Mouse (Mus musculus) C2C12 (cell line): Measurements from ENCODE around the gene Narfl. TPM values are rescaled to one million over a fixed set of nuclear protein-coding genes. Genes with fewer than 3 reads are reported as not detected.
A peak's percentile ranks its signal among the peaks of the same experiment; 100 is the strongest.

Source experiments
- H3K27me3 ChIP-seq: one replicate; pipeline ENCODE4 v1.6.1; 2011; ENCODE audit not compliant: control insufficient read depth, insufficient read depth, insufficient read length
- H3K36me3 ChIP-seq: one replicate; pipeline ENCODE4 v1.6.1; 2011; ENCODE audit not compliant: control insufficient read depth, insufficient read depth
- H3K4me3 ChIP-seq: one replicate; pipeline ENCODE4 v1.5.1; 2011; ENCODE audit warnings: mild to moderate bottlenecking, control low read depth; ENCODE audit not compliant: poor library complexity, insufficient read depth, severe bottlenecking
- H3K79me2 ChIP-seq: one replicate; pipeline ENCODE4 v1.6.1; 2011; ENCODE audit not compliant: control insufficient read depth, insufficient read depth
- H3K79me3 ChIP-seq: one replicate; pipeline ENCODE4 v1.6.1; 2011; ENCODE audit warnings: low read depth, control low read depth
- H3ac ChIP-seq: one replicate; pipeline ENCODE3; 2011; ENCODE audit warnings: low read depth; ENCODE audit not compliant: control insufficient read depth, insufficient read length
- CEBPB ChIP-seq: IDR thresholded peaks from one replicate; pipeline ENCODE4 v1.6.1; 2011; ENCODE audit warnings: low read depth, mild to moderate bottlenecking, control low read depth, moderate library complexity
- CTCF ChIP-seq: IDR thresholded peaks from one replicate; pipeline ENCODE4 v1.5.1; 2011; ENCODE audit not compliant: control insufficient read depth, insufficient read depth, insufficient read length
- FOSL1 ChIP-seq: IDR thresholded peaks from one replicate; pipeline ENCODE4 v1.8.0; 2011; ENCODE audit warnings: mild to moderate bottlenecking, low read length; ENCODE audit not compliant: poor library complexity, insufficient read depth, severe bottlenecking
- MAX ChIP-seq: IDR thresholded peaks from one replicate; pipeline ENCODE4 v1.6.1; 2011; ENCODE audit warnings: mild to moderate bottlenecking, control low read depth
- MYOD1 ChIP-seq: IDR thresholded peaks from one replicate; pipeline ENCODE4 v1.6.1; 2011; ENCODE audit warnings: low read depth; ENCODE audit not compliant: control insufficient read depth, insufficient read length
- MYOG ChIP-seq: IDR thresholded peaks from one replicate; pipeline ENCODE4 v1.6.1; 2011; ENCODE audit not compliant: control insufficient read depth, insufficient read length; ENCODE audit errors: extremely low read depth
- USF1 ChIP-seq: IDR thresholded peaks from one replicate; pipeline ENCODE4 v1.6.1; 2011; ENCODE audit warnings: low read depth, mild to moderate bottlenecking, control low read depth, moderate library complexity
- microRNA-seq: library from miRNA; unstranded; fragments of <30 nt; microRNA quantifications from one replicate; pipeline ENCODE4, GENCODE M21; 2019; ENCODE audit warnings: borderline microRNAs expressed
- polyA plus RNA-seq: library from polyadenylated mRNA; unstranded; fragments of >200 nt; fragmentation: generic; extraction: Trizol; gene quantifications from one replicate; pipeline ENCODE4 v1.2.1, GENCODE M21; 2012; ENCODE audit warnings: missing spikeins

Gene Narfl
- polyA plus RNA-seq, 1 experiment: 19.3 TPM

GRCm38 (mm10) chr17:25830200-25830753 lies 56.7 kb downstream of the Narfl start:
- Histone ChIP-seq H3K79me3 (peaks cover 27% of the 10 kb centered on the region), H3K27me3 (no peaks in the 10 kb centered on the region), H3ac (no peak overlapping the region), H3K4me3 (no peak overlapping the region), H3K36me3 (peaks cover 27% of the 10 kb centered on the region), H3K79me2 (peaks cover 48% of the 10 kb centered on the region)
- TF ChIP-seq MAX (no peak), CEBPB (no peak), MYOD1 (no peak), FOSL1 (no peak), USF1 (no peak), MYOG (no peak), CTCF (no peak)

- Histone ChIP-seq H3K27me3 (no peaks in the 10 kb centered on the region), H3K79me2 (peaks cover 51% of the 10 kb centered on the region), H3ac (no peak overlapping the region), H3K79me3 (peaks cover 27% of the 10 kb centered on the region), H3K36me3 (peaks cover 27% of the 10 kb centered on the region), H3K4me3 (no peak overlapping the region)
- TF ChIP-seq CTCF (no peak), CEBPB (no peak), MAX (no peak), USF1 (no peak), MYOD1 (no peak), FOSL1 (no peak), MYOG (no peak)
Measured at GRCm38 (mm10) chr17:25830806-25831431, 57.3 kb downstream of the Narfl start.

DNA sequence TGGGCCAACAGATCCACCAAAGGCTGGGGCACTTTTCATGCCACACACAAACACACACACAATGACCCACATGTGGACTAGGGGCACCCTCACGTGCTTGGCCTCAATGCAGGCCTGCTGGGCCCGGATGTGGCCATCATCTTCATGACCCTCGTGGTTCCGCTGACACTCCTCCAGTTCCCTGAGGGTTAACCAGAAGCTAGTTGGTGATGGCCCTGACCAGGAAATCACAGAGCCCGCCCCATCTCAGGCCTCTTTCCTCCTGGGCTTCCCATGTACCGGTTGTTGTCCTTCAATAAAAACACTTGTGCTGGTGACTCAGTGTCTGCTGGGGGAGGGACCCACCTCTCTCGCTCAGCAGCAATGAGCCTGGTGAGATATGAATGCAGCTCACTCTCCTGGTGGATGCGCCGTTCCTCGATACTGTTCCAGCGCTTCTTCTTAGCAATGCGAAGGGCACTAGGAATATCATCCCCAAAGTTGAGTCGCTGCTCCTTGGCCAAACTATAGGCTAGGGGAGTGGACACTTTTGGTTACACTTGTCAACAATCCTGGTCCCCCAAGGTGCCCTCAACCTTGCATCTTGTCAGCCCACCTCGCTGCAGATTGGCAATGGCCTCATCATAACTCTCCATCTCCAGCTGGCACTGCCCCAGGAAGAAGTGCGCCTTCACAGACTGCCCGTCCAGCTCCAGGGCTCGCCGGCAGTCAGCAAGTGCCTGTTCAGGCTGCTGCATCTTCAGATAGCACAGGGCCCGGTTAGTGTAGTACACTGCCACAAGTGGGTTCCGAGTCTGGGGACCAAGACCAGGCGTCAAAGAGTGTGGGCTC lies 58.1 kb downstream of the Narfl start:
- Histone ChIP-seq H3ac (peak overlapping the region; percentile 75), H3K36me3 (peaks cover 27% of the 10 kb centered on the region), H3K79me2 (peaks cover 51% of the 10 kb centered on the region), H3K27me3 (no peaks in the 10 kb centered on the region), H3K79me3 (peaks cover 27% of the 10 kb centered on the region), H3K4me3 (peak overlapping the region; percentile 79)
- TF ChIP-seq MYOG: no peak
- TF ChIP-seq CTCF: no peak

DNA sequence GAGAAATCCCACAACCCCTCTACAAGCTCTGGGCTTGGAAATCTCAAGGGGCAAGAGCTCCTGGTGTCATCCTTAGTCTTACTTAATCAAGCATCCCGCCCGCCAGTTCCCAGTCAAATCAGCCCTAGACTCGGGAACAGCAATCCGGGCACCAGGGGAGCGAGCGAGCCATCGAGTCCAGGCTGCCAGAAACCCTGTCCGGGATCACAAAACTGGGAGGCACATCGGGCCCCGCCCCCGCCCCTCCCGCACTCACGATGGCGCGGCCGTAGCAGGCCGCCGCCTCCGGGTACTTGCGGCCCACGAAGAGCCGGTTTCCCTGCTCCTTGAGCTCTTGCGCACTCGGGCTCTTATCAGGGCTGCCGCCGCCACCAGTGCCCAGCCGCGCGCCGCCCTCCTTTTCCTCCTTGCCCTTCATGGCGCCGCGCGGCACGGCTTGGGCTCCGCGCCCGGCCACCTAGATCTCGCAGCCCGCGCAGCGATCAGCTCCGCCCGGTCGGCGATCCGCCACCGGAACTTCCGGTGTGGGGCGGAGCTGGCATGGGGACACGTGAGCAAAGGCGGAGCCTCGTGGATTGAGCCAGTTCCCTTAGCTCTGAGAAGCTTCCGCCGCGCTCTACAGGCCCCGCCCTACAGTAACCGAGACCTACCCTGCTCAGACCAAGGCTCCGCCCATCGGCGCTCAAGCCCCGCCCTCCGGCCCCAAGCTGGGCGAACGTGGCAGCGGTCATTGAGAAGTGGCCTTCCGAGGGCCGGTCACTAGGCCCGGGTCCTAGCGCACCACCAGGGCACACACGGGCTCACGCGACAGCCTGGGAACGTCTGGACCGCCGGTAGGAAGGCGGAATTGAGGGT lies 59.1 kb downstream of the Narfl start:
- Histone ChIP-seq H3K4me3 (peak overlapping the region; percentile 79), H3K36me3 (peaks cover 27% of the 10 kb centered on the region), H3K27me3 (no peaks in the 10 kb centered on the region), H3ac (peak overlapping the region; percentile 75), H3K79me2 (peaks cover 51% of the 10 kb centered on the region), H3K79me3 (peaks cover 27% of the 10 kb centered on the region)
- TF ChIP-seq MYOG: no peak
- no peak for TF ChIP-seq FOSL1
- peak; percentile 44 for TF ChIP-seq MAX
- TF ChIP-seq CTCF: no peak
- TF ChIP-seq USF1: peak; percentile 94
- no peak for TF ChIP-seq CEBPB

Small RNA genes within 50 kb of the gene (microRNA-seq; reads per million reads assigned to microRNA genes)
- gene Gm25083: not detected
- 0.68 reads per million, percentile 14 among the genes with 10 or more reads in this experiment for gene Mir3082
- gene Mir6966: 0.28 reads per million

Other genes with a start within 250 kb of the Narfl start
- 0.99 TPM for gene Sox8, start 203.1 kb upstream of the Narfl start, polyA plus RNA-seq
- 14.0 TPM for gene Lmf1, start 194.7 kb upstream of the Narfl start, polyA plus RNA-seq
- not detected for gene Gng13, start 56.6 kb upstream of the Narfl start, polyA plus RNA-seq
- 22.8 TPM for gene Chtf18, start 46.4 kb upstream of the Narfl start, polyA plus RNA-seq
- gene Rpusd1, start 46.1 kb upstream of the Narfl start, polyA plus RNA-seq: 20.7 TPM
- not detected for gene Mslnl, start 37.7 kb upstream of the Narfl start, polyA plus RNA-seq
- 6.1 TPM for gene Msln, start 19.4 kb upstream of the Narfl start, polyA plus RNA-seq
- 14.4 TPM for gene Haghl, start 11.9 kb downstream of the Narfl start, polyA plus RNA-seq
- gene Ccdc78, start 12.8 kb downstream of the Narfl start, polyA plus RNA-seq: 0.12 TPM
- 46.0 TPM for gene Fam173a, start 19.1 kb downstream of the Narfl start, polyA plus RNA-seq
- gene AC134908.4, start 21.9 kb downstream of the Narfl start, polyA plus RNA-seq: not detected
- 64.0 TPM for gene Metrn, start 23.4 kb downstream of the Narfl start, polyA plus RNA-seq
- 5.7 TPM for gene Fbxl16, start 35.3 kb downstream of the Narfl start, polyA plus RNA-seq
- gene Wdr24, start 49.9 kb downstream of the Narfl start, polyA plus RNA-seq: 14.3 TPM
- 10.8 TPM for gene Jmjd8, start 55.1 kb downstream of the Narfl start, polyA plus RNA-seq
- gene Stub1, start 59.6 kb downstream of the Narfl start, polyA plus RNA-seq: 246 TPM
- gene Rhbdl1, start 63.5 kb downstream of the Narfl start, polyA plus RNA-seq: 0.40 TPM
- gene Gm20683, start 68.0 kb downstream of the Narfl start, polyA plus RNA-seq: 0.89 TPM
- 33.9 TPM for gene Rhot2, start 71.1 kb downstream of the Narfl start, polyA plus RNA-seq
- gene Wdr90, start 87.7 kb downstream of the Narfl start, polyA plus RNA-seq: 16.7 TPM
- 36.3 TPM for gene Mcrip2, start 95.0 kb downstream of the Narfl start, polyA plus RNA-seq
- 25.0 TPM for gene Mettl26, start 101.3 kb downstream of the Narfl start, polyA plus RNA-seq
- 0.34 TPM for gene Wfikkn1, start 107.1 kb downstream of the Narfl start, polyA plus RNA-seq
- 14.4 TPM for gene Rab40c, start 146.0 kb downstream of the Narfl start, polyA plus RNA-seq
- 43.5 TPM for gene Pigq, start 171.2 kb downstream of the Narfl start, polyA plus RNA-seq
- 0.46 TPM for gene Nhlrc4, start 171.2 kb downstream of the Narfl start, polyA plus RNA-seq
- 0.02 TPM for gene A930017K11Rik, start 178.8 kb downstream of the Narfl start, polyA plus RNA-seq
- gene Capn15, start 212.0 kb downstream of the Narfl start, polyA plus RNA-seq: 10.6 TPM